Mouse (Mus musculus): ENCODE measurements at regions not wholly inside any gene's neighbourhood (a gene's known extent, or its start where the extent isn't known, plus 50 kb on each side); places are given as distances from the start of the nearest gene placed in this dataset.
"Not testable (repeated sequence)": the region's sequence is repeated elsewhere in the genome, so short reads cannot be mapped to it uniquely, and the experiment has no call there.

DNA sequence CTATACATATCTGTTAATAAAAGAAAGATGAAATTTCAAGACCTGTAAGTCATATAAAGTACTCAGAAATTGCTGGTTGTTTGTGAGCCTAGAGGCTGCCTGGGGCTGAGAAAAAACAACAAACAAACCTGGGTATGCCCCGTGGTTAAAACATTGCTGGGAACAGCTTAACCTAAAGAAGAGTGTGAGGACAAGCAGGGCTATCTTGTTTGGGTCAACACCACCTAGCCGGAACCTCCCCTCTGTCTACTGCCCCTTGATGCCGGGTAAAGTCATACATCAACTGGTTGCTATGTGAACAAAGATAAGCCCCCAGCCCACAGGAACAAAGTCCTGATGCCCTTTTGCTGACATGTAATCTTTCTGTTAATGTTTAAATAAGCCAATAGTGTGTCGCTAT lies 74.0 kb upstream of the Zfp709 start:
- not testable (repeated sequence) for H3K27ac ChIP-seq (ENCODE audit: low read length); H3K27me3 ChIP-seq (replicated peaks; ENCODE audit: insufficient read depth, low read length); H3K9me3 ChIP-seq (ENCODE audit: low read length); H3K9ac ChIP-seq (replicated peaks; ENCODE audit: low read depth); H3K4me2 ChIP-seq (replicated peaks; ENCODE audit: low read depth, low read length); H3K36me3 ChIP-seq (ENCODE audit: insufficient read depth, low read length); ATAC-seq; DNase-seq (ENCODE audit: low spot score); H3K4me1 ChIP-seq (ENCODE audit: insufficient read depth, low read depth, low read length); H3K4me3 ChIP-seq (ENCODE audit: low read depth, low read length)
- WGBS = 14% methylated on average over 3 of the region's 4 CpGs

DNA sequence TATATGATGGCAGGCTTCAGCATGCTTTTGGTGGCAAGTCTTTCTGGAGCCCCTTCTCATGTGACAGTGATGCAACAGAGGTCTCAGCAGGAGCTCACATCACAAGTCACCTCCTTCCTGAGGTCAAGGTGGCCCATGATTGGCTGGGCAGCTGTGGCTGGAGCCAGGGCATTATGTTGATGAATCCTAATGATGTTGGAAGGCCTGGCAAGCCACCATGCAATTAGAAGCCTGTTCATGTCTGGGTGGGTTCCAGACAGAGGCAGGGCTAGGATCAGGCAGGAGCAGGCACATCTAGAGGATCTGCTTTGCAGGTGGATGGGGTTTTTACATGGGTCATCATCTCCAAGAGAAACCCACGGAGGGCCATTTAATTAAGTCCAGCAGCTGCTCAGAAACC lies 77.2 kb upstream of the Zfp709 start:
- not testable (repeated sequence) for DNase-seq (ENCODE audit: low spot score); H3K36me3 ChIP-seq (ENCODE audit: insufficient read depth, low read length); ATAC-seq; H3K27me3 ChIP-seq (replicated peaks; ENCODE audit: insufficient read depth, low read length); H3K4me2 ChIP-seq (replicated peaks; ENCODE audit: low read depth, low read length); H3K9me3 ChIP-seq (ENCODE audit: low read length); H3K27ac ChIP-seq (ENCODE audit: low read length); H3K4me1 ChIP-seq (ENCODE audit: insufficient read depth, low read depth, low read length); H3K4me3 ChIP-seq (ENCODE audit: low read depth, low read length); H3K9ac ChIP-seq (replicated peaks; ENCODE audit: low read depth)
- 82% methylated on average over 1 of the region's 1 CpGs for WGBS

DNA sequence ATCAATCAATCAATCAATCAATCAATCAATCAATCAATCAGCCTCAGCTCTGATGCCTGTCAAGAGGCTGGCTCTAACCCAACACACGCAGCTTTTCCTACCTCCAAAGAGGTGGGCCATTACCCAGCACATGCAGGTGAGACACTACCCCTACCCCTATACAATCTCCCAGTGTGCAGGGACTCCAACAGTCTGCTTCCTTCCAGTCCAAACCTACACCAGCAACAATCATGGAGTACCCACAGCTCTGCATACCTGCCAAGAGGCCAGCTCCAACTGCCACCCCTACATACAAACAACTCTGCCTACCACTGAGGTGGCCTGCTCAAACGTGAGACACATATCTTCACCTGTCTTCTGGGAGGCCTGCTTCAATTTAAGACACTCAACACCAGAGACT lies 76.7 kb upstream of the Fcho1 start:
- not testable (repeated sequence) for H3K27ac ChIP-seq (ENCODE audit: low read length); H3K9me3 ChIP-seq (ENCODE audit: low read length); H3K36me3 ChIP-seq (ENCODE audit: insufficient read depth, low read length); H3K27me3 ChIP-seq (replicated peaks; ENCODE audit: insufficient read depth, low read length); H3K4me2 ChIP-seq (replicated peaks; ENCODE audit: low read depth, low read length); H3K9ac ChIP-seq (replicated peaks; ENCODE audit: low read depth); H3K4me1 ChIP-seq (ENCODE audit: insufficient read depth, low read depth, low read length); H3K4me3 ChIP-seq (ENCODE audit: low read depth, low read length)
- peak; percentile 4 for DNase-seq (ENCODE audit: low spot score)
- ATAC-seq = peak; percentile 43
- WGBS = 60% methylated on average over 2 of the region's 2 CpGs

DNA sequence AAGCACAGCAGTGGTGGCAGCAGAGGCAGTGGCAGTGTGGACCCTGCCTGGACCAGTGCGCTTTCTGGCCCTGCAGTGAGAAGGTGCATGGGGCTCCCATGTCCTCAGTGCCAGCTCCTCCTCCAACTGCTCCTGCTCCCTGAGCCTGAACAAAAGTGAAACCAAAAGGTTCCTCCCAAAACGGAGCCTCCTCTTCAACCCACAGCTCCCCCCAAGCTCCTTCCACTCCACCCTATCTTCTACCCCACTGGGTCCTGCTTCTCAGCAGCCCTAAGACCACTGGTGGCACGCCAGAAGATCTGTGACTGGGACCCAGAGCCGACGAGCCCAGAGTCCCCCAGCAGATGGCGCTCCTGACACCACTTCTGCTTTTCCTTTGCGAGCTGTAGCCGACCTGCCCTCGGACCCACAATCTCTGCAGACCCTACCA lies 63.5 kb upstream of the Fcho1 start:
- WGBS = no CpG with 5 or more reads among the region's 9 CpGs
- H3K36me3 ChIP-seq (ENCODE audit: insufficient read depth, low read length); H3K4me1 ChIP-seq (ENCODE audit: insufficient read depth, low read depth, low read length); H3K27me3 ChIP-seq (replicated peaks; ENCODE audit: insufficient read depth, low read length); H3K9ac ChIP-seq (replicated peaks; ENCODE audit: low read depth); H3K27ac ChIP-seq (ENCODE audit: low read length); H3K9me3 ChIP-seq (ENCODE audit: low read length): not testable (repeated sequence)
- DNase-seq (ENCODE audit: low spot score) (peak; percentile 9), ATAC-seq (peak; percentile 67)
- Histone ChIP-seq H3K4me2 (replicated peaks; ENCODE audit: low read depth, low read length) (peak overlapping the region; percentile 11; the same call in 1 of the 2 replicates), H3K4me3 (ENCODE audit: low read depth, low read length) (peak overlapping the region; percentile 10; the same call in 1 of the 2 replicates)
- 0 out of 2 replicates have a peak, but pooled peaks have one; percentile 11 for TF ChIP-seq CTCF (IDR thresholded peaks at IDR 0.05)

DNA sequence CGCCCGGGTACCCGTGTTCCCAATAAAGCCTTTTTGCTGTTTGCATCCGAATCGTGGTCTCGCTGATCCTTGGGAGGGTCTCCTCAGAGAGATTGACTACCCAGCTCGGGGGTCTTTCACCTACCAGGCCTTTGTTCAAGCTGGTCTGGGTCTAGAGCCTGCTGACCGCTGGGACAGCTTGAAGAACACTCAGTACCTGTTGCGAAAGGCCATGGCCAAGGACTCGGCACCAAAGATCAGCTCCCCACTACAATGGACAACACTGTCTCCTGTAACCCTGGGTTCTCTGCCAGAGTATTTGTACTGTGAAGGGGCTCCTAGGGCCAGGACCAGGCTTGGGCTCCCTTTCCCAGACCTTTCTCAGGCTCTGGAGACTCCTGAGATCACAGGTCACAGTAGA lies 55.1 kb upstream of the Fcho1 start:
- H3K4me2 ChIP-seq (replicated peaks; ENCODE audit: low read depth, low read length); H3K9me3 ChIP-seq (ENCODE audit: low read length); H3K27me3 ChIP-seq (replicated peaks; ENCODE audit: insufficient read depth, low read length); H3K27ac ChIP-seq (ENCODE audit: low read length); DNase-seq (ENCODE audit: low spot score); H3K9ac ChIP-seq (replicated peaks; ENCODE audit: low read depth); H3K4me3 ChIP-seq (ENCODE audit: low read depth, low read length); H3K36me3 ChIP-seq (ENCODE audit: insufficient read depth, low read length); H3K4me1 ChIP-seq (ENCODE audit: insufficient read depth, low read depth, low read length): not testable (repeated sequence)
- 81% methylated on average over 8 of the region's 10 CpGs for WGBS
- ATAC-seq = peak; percentile 55

- not testable (repeated sequence) for H3K4me2 ChIP-seq (replicated peaks; ENCODE audit: low read depth, low read length); H3K9me3 ChIP-seq (ENCODE audit: low read length); H3K36me3 ChIP-seq (ENCODE audit: insufficient read depth, low read length); H3K27ac ChIP-seq (ENCODE audit: low read length); DNase-seq (ENCODE audit: low spot score); H3K27me3 ChIP-seq (replicated peaks; ENCODE audit: insufficient read depth, low read length); H3K4me1 ChIP-seq (ENCODE audit: insufficient read depth, low read depth, low read length); H3K9ac ChIP-seq (replicated peaks; ENCODE audit: low read depth); H3K4me3 ChIP-seq (ENCODE audit: low read depth, low read length)
- peak; percentile 59 for ATAC-seq
- 66% methylated on average over 2 of the region's 4 CpGs for WGBS
These were observed 54.3 kb upstream of the Fcho1 start for GRCm38 (mm10) chr8:71779824-71780223.

DNA sequence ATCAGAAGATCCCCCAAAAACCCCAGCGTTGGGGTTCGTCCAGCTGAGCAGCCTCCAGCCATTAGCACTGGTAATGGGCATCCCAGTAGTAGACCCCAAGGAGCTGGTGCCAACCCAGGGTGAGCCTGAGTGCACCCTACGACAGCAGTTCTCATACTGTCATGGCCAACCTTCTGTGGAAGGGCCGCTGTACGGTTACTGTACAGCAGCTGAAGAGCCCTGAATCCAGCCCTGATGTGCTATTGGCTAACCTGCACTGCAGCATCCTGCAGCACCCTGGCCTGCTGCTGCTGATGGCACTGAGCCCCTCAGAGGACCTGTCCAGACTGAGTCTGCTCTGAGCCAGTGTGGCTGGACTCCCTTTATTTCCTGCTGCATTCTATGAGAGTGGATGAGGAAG lies 53.9 kb upstream of the Fcho1 start:
- 0 out of 2 replicates have a peak, but pooled peaks have one; percentile 11 for ATAC-seq
- not testable (repeated sequence) for DNase-seq (ENCODE audit: low spot score); H3K27ac ChIP-seq (ENCODE audit: low read length); H3K9me3 ChIP-seq (ENCODE audit: low read length); H3K9ac ChIP-seq (replicated peaks; ENCODE audit: low read depth); H3K4me1 ChIP-seq (ENCODE audit: insufficient read depth, low read depth, low read length); H3K4me3 ChIP-seq (ENCODE audit: low read depth, low read length); H3K27me3 ChIP-seq (replicated peaks; ENCODE audit: insufficient read depth, low read length); H3K36me3 ChIP-seq (ENCODE audit: insufficient read depth, low read length); H3K4me2 ChIP-seq (replicated peaks; ENCODE audit: low read depth, low read length)
- 90% methylated on average over 5 of the region's 5 CpGs for WGBS
